ENCODE assay signal across 8 mouse cellular contexts in the genomic region with DNA sequence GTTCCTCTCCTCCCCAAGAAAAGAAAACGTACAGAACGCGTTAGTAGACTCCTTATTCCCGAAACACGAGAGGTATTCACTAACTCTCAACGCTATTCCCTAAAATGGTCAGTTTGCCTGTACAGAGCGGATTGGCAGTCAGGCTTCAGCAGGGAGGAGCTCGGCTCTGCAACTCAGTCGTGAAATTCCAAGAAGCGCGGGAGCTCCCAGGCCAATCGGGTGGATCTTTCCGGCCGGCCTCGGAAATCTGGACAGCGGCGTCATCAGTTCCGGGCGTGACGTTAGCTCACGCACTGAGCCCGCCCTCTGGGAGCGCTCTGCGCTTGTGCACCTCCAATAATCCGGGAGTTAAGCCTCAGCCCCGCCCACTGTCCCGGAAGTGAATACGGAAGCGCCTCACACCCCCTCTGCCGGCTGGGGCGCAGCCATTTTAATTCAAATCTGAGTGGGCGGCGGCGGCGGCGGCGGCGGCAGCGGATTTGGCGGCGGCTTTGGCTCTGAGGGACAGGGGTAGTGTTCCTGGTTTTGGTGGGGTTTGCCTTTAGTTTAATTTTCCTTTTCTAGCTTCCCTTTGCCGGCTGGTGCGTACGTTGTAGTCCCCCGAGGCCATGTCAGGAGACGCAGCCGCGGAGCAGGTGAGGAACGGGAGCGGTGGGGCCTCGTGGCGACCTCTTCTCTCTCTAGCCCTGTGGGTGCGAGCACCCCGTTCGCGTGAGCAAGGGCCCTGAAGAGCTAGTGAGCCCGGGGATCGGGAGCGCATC. TPM values are rescaled to one million over a fixed set of nuclear protein-coding genes. Genes with fewer than 3 reads are reported as not detected.
DNase-seq lines count a peak whose midpoint lies in the region; ATAC-seq lines count a peak whose summit lies in the region.

A gene (plus strand): TSS at position 456 of the 761 bp plus-strand sequence.

- peaks cover 31% of the 10 kb centered on the region for H3K4me1 ChIP-seq in hindbrain, embryonic 14.5 days (replicated peaks; ENCODE audit: control insufficient read depth, insufficient read depth, low read length)

- under 1% methylated on average over 59 of the region's 59 CpGs for WGBS in hindbrain, embryonic 14.5 days

- ATAC-seq in hindbrain, embryonic 14.5 days (ENCODE audit: low FRiP score): peak; percentile 100

- H3K36me3 ChIP-seq in hindbrain, embryonic 14.5 days (replicated peaks; ENCODE audit: control insufficient read depth, insufficient read depth): no peaks in the 10 kb centered on the region

- peak within 1 kb of the TSS; percentile 96 for H3K9ac ChIP-seq in hindbrain, embryonic 14.5 days

- no peaks in the 10 kb centered on the region for H3K9me3 ChIP-seq in hindbrain, embryonic 14.5 days (ENCODE audit: control insufficient read depth, low read length)

- H3K4me2 ChIP-seq in hindbrain, embryonic 14.5 days (replicated peaks): peak within 1 kb of the TSS; percentile 69

- H3K27ac ChIP-seq in hindbrain, embryonic 14.5 days: peak within 1 kb of the TSS; percentile 92

- peak; percentile 99 for DNase-seq in R1 (ENCODE audit: low read depth, low spot score)
- DNase-seq in cerebellum, postnatal 25 days: peak; percentile 99
- peak; percentile 96 to 97 for DNase-seq in frontal cortex, postnatal 25 days (ENCODE audit: low spot score in 2 of 2)
- peak; percentile 100 for DNase-seq in hindbrain, embryonic 14.5 days (ENCODE audit: low spot score)
- peak; percentile 99 to 100 for DNase-seq in layer of hippocampus, postnatal 36 days
- peak; percentile 100 for DNase-seq in lung, postnatal 36 days
- DNase-seq in retina, postnatal 1 day: peak; percentile 100
- peak; percentile 89 to 99 for DNase-seq in urinary bladder, adult 18-20 months (ENCODE audit: low spot score in 2 of 2)

- peak within 1 kb of the TSS; percentile 83 for H3K4me3 ChIP-seq in hindbrain, embryonic 14.5 days (replicated peaks; ENCODE audit: low read length)

- no peaks in the 10 kb centered on the region for H3K27me3 ChIP-seq in hindbrain, embryonic 14.5 days (ENCODE audit: control insufficient read depth, insufficient read depth, low read length)

RNA-seq across cellular contexts. Expression of the gene that starts here (rescaled TPM):
- 78.7 and 79.5 TPM in 2 replicates for polyA plus RNA-seq in hindbrain, embryonic 14.5 days (2014; fragmentation: Nextera tagmentation; extraction: Ambion mirVana)
- 10 to 100 TPM; 44.9 to 52.1 TPM for total RNA-seq in layer of hippocampus, postnatal 36 days (2021)

Comparison
In these comparisons a context has a peak if more than half of its experiments do, and no peak if none do; other contexts are left out.
1. Peak in every context shown above with its lines: DNase-seq, ATAC-seq, H3K4me3 ChIP-seq and H3K27ac ChIP-seq.